Mouse (Mus musculus) thymus, postnatal 14 days (tissue): ENCODE measurements around the gene Gm17455.

Experiments used
- DNase-seq: peaks from one replicate; pipeline ENCODE4 v3.0.0; 2021

Gene Gm17455

GRCm38 (mm10) chr10:60399449-60399848 lies at the start of gene Gm17455:
TSS of gene Gm17455 (plus strand) at chr10:60399726.
- no peak for DNase-seq

DNA sequence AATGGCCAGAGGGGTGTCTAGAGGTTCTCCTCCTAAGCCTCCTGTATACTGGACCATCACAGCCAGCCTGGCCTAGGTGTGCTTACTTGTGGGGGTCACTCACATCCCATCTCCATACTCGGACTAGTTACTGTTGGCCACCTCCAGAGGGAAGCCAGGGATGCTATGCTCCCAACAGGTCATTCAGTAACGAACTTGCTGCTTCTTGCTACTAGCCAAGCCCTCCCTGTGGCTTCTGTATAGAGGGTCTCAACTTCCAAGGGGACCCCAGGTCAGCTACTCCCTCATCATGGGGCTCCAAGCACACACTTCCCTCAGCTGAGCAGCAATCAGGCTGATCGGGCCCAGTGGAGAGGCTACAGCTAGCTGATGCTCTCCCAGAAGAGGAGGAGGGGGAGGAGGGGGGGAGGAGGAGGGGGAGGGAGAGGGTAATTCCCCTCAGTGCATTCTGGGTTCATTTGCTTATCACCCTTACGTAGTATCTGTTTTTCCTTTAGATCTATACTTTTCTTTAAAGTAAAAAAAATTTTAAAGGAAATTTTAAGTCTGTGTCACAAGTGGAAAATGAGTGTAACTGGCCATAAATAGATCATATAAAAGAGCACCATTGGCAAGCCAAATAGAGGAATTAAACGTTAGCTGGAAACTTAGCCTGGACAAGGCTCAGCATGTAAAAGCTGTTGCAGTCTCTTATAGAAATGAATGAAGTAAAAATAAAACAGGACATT lies 49.3 kb upstream of the Gm17455 start:
- no peak for DNase-seq

DNA sequence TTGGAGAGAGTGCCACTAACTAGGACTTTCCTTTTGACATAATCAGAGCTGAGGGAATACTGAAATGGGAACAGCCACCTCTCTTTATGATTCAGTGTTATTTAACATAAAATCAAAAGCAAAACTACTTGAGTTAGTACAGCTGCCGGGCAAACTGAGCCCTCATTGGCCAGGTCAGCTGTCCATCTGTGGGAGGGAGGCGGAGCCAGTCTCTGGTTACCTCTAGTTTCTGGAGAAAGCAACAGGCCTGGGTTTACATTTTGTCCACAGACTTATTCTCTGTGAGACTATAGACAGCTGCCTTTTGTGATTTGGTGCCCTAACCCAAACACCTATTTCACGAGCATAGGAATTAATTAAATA lies 48.7 kb upstream of the Gm17455 start:
- peak; percentile 85 for DNase-seq

GRCm38 (mm10) chr10:60351248-60351647 lies 48.3 kb upstream of the Gm17455 start:
- DNase-seq, result no peak

DNA sequence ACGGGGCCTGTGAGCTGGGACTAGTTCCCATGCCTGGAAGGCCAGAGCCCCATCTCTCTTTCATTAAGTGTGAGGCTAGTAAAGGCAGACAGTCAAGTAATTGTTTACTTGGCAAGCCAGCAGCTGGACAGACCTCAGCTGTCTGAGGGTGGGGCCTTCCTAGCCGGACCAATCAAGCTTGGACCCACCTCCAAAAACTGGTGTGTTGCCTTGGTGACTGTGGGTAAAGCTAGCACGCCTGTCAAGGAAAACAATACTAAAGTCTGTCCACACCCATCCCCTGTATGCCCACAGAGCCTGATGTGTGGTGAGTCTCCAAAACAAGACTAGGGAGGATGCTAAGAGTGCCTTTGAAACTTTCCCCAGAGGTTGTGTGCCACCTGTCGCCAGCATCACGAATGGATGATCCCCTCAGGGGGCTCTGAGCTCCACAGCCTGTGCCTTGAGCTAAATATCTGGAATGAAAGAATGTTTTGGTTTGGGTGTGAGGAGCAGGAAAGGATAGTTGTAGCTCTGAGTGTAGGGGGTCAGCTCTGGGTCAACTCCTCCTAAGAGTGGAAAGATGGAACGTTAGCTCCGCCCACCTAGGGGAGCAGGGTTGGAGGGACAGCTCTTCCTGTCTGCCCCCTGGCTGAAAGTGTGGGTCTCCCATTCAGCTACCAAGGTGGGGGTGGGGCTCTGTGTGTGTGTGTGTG lies 47.6 kb upstream of the Gm17455 start:
- DNase-seq, result no peak

DNA sequence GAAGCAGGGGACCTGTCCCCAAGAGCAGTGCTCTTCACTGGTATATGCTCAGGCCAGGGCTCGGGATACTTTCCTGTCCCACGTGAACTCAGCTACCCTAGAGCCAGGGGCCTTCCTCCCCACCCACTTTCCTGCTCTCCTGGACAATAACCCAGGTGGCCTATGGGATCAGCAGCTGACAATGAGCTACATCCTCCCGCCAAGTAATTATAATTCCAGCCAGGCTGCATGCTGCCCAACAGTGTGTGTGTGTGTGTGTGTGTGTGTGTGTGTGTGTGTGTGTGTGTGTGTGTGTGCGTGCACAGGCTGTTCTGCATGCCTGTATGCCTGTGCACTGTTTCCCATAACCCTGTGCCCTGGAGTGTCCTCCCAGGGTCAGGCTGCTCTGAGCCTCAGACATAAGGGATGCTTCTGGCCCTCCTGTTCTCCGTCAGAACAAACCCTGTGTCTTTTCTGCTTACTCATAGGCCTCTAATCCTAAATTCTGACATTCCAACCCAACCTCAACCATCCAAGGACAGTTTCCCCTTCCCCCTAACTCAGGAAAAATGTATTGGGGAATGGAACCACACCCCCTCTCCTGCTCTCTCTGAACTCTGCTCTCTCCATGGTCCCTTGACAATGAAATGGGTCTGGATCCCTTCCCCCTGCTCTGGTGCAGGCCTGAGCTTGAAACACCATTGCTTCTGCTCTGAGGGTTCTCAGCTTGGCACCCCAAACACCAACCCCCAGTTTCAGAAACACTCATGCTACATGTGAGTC lies 46.1 kb upstream of the Gm17455 start:
- no peak for DNase-seq

DNA sequence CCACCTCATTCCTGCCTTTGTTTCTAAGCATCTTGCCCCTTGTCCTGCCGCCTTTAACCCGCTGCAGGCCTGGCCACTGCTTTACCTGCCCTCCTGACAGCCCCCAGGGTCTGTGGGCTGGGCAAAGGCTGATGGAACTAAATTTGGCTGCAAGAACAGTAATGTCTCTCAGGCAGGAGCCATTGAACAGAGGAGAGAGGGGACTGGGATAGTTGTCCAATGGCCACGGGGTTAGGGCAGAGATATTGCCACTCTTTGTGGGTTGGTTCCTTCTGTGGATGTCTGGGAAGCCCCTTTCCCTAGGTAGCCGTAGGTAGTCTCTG lies 45.6 kb upstream of the Gm17455 start:
- no peak for DNase-seq

DNA sequence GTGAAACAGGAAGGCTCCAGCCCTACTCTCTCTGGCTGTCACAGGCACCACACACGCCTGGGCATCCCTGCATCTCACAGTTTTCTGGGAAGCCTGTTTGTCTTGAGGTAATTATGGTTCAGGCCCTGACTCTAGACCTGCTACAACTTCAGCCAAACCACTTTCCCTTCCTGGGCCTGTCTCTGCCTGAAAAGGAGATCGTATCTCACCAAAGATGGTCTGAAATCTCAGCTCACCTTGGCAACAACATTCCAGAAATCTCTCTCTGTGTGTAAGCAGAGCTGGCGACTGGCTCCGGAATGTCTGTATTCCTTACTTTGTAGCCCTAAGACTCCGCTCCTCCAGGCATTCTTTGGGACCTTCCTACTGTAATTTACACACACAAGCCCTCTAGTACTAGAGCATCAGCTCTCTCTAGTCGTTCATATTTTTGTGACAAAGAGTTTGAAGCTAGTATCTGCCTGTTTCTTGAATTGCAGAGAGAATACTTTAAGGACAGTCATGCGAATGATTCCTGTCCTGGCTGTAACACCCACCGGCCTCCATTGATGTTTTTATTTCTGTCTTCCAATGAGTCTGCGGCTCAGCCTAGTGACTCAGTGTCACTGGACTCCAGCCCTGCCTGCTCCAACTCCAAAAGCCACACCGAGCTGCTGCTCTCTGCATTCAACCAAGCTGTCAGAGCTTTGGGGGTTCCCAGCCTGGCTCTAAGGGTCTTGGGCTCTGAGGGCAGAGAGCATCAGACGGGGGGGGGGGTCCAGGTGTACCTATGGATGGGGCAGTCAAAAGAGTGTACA lies 44.4 kb upstream of the Gm17455 start:
- DNase-seq, result no peak

DNA sequence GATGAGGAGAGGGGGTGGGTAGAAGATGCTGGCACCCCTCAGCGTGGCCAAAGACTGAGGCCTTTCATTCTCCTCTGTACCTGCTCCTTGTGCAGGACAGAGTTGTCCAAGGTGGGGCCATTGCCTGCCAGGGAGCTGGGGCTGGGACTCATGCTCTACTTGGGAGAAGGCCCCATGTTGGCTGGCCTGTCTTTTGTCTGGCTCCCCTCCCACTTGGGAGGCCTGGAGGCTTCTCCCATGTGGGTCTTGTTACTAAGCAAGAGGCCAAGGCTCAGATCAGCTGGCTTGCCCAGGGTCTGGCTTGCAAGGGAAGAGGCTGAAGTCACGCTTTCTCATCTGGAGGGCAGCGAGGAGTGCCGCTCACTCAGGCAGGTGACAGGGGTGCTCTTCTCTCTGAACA lies 42.1 kb upstream of the Gm17455 start:
- no peak for DNase-seq

- DNase-seq, result no peak
Measured at GRCm38 (mm10) chr10:60357901-60358300, 41.6 kb upstream of the Gm17455 start.

GRCm38 (mm10) chr10:60358776-60359175 lies 40.8 kb upstream of the Gm17455 start:
- no peak for DNase-seq

- no peak for DNase-seq
Measured at GRCm38 (mm10) chr10:60361615-60362309, 37.8 kb upstream of the Gm17455 start.

- no peak for DNase-seq
Measured at GRCm38 (mm10) chr10:60362310-60362628, 37.3 kb upstream of the Gm17455 start.

- no peak for DNase-seq
Measured at GRCm38 (mm10) chr10:60363426-60363825, 36.1 kb upstream of the Gm17455 start.

- DNase-seq, result no peak
Measured at GRCm38 (mm10) chr10:60367145-60367544, 32.4 kb upstream of the Gm17455 start.

DNA sequence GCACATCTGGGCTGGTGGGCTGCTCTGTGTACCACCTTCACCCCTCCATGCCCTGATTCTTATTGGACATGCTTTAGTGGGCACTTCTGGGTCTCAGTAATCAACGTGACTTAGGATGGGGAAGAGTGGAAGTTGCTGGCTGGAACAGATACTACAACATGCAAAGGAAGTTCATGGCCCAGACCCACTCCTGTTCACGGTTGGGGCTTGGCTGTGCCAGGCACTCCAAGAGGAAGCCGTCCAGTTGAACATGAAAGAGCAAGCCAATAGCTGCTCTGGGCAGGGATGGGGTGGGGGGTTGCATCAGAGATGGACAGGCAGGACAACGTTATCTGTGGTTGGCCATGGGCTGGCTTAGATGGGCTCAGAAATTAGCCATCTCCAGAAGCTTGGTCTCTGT lies 31.6 kb upstream of the Gm17455 start:
- DNase-seq, result no peak

GRCm38 (mm10) chr10:60369405-60369804 lies 30.1 kb upstream of the Gm17455 start:
- DNase-seq, result no peak

DNA sequence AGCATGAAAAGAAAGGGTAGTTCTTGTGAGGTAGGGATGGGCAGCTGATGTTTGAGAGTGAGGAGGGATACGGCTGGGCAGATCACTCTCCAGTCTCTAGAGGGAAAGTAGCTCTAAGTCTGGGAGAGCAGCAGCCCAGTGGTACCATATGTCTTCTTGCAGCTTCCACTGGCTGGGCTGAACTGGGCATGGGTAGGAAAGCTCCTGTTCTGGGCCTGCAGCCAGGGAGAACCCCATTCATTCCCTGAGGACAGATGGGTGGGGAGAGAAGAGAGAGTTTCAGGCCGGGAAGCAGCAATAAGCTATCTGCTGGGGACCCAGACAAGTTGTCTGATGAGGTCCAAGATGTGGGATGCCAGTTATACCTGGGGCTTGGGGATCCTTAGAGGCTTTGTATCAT lies 29.4 kb upstream of the Gm17455 start:
- no peak for DNase-seq

GRCm38 (mm10) chr10:60370601-60371061 lies 28.9 kb upstream of the Gm17455 start:
- peak; percentile 79 for DNase-seq

DNA sequence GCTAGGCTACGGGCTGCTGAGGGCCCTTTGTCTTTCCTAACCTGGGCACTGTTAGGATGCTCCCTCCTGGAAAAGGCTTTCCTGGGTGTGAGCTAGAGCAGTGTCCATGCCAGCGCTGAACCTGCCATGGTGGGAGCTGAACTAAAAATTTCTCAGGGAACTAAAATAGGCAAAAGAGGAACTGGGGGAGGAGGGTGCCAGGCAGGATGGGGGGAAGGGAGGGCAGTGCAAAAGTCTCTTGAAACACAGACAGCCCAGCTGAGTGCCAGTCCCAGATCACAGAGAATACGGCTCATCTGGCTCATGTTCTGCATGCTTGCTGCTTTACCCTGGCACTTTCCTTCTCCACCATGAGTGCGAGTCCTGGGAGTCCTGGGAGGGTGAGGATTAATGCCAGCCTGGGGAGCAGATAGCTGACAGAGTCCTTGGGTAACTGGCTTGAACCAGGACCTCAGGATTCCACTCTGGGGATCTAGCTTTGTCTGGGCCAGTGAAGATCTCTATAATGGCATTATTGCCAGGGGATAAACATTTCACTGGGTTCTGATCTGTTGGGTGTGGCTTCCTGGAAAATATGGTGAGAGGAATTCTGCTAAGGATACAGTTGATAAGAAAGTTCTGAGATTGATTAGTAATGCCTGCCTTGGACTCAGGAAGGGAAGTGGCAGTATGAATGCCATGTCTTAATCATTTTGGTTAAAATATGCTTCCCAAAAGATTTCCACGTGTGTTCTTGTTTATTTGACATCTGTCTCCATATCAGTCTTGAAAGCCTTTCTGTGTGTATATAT lies 27.7 kb upstream of the Gm17455 start:
- DNase-seq, result peak; percentile 77

- no peak for DNase-seq
Measured at GRCm38 (mm10) chr10:60373543-60373936, 26.0 kb upstream of the Gm17455 start.
